Mouse (Mus musculus): ENCODE results near the gene Ppp2r5b. TPM values are rescaled to one million over a fixed set of nuclear protein-coding genes. Genes with fewer than 3 reads are reported as not detected.
A peak's percentile ranks its signal among the peaks of the same experiment; 100 is the strongest.

The Ppp2r5b gene
- polyA plus RNA-seq, 1 experiment = 243 TPM

GRCm38 (mm10) chr19:6206716-6207115, 29.0 kb downstream of the Ppp2r5b start:
- no peak for DNase-seq
- WGBS = 44% methylated on average over 5 of the region's 5 CpGs
- no peaks in the 10 kb centered on the region for H3K27me3 ChIP-seq (ENCODE audit: control insufficient read depth, insufficient read depth, low read length)
- no peak overlapping the region for H3K27ac ChIP-seq (ENCODE audit: insufficient read depth, low read length)
- H3K4me1 ChIP-seq (ENCODE audit: control insufficient read depth, insufficient read depth, low read length) = no peaks in the 10 kb centered on the region
- TF ChIP-seq POLR2A (IDR thresholded peaks at IDR 0.05; ENCODE audit: borderline replicate concordance, insufficient read depth, low read length) (no peak), CTCF (IDR thresholded peaks at IDR 0.05; ENCODE audit: borderline replicate concordance, insufficient read depth, low read depth, low read length) (no peak)
- H3K4me3 ChIP-seq (replicated peaks; ENCODE audit: insufficient read depth, low read depth, low read length) = no peak overlapping the region

DNA sequence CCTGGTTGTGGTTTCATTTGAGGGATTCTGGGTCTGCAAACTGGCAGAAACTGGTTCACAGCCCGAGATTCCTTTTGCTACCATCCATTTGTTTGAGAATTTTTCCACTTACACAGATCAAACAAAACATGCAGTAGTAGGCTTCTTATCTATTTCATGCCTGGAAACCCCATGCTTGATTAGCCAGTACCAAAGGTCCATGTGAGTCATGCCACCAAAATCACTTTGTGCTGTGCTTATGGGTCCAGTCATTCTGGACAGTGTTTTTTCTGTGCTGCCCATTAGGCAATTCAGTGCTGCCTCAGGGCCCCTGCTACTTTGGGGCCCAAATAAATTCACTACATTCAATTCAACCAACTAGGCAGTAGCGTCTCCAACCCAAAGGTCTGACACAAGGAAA, 31.4 kb downstream of the Ppp2r5b start:
- H3K4me3 ChIP-seq (replicated peaks; ENCODE audit: insufficient read depth, low read depth, low read length) = no peak overlapping the region
- no peaks in the 10 kb centered on the region for H3K4me1 ChIP-seq (ENCODE audit: control insufficient read depth, insufficient read depth, low read length)
- TF ChIP-seq POLR2A (IDR thresholded peaks at IDR 0.05; ENCODE audit: borderline replicate concordance, insufficient read depth, low read length) (no peak), CTCF (IDR thresholded peaks at IDR 0.05; ENCODE audit: borderline replicate concordance, insufficient read depth, low read depth, low read length) (no peak)
- no peak overlapping the region for H3K27ac ChIP-seq (ENCODE audit: insufficient read depth, low read length)
- no peak for DNase-seq
- WGBS = 77% methylated on average over 2 of the region's 2 CpGs
- no peaks in the 10 kb centered on the region for H3K27me3 ChIP-seq (ENCODE audit: control insufficient read depth, insufficient read depth, low read length)

- DNase-seq = no peak
- H3K4me1 ChIP-seq (ENCODE audit: control insufficient read depth, insufficient read depth, low read length) = peaks cover 10% of the 10 kb centered on the region; the same call in 1 of the 2 replicates
- TF ChIP-seq POLR2A (IDR thresholded peaks at IDR 0.05; ENCODE audit: borderline replicate concordance, insufficient read depth, low read length) = no peak
- no peak for TF ChIP-seq CTCF (IDR thresholded peaks at IDR 0.05; ENCODE audit: borderline replicate concordance, insufficient read depth, low read depth, low read length)
- no peaks in the 10 kb centered on the region for H3K27me3 ChIP-seq (ENCODE audit: control insufficient read depth, insufficient read depth, low read length)
- H3K27ac ChIP-seq (ENCODE audit: insufficient read depth, low read length) = no peak within 1 kb of the TSS
- WGBS = 89% methylated on average over 23 of the region's 23 CpGs
- H3K4me3 ChIP-seq (replicated peaks; ENCODE audit: insufficient read depth, low read depth, low read length) = no peak within 1 kb of the TSS
Observed at GRCm38 (mm10) chr19:6184131-6184530, 51.5 kb downstream of the Ppp2r5b start, which contains the start of gene Majin. Majin (plus strand) TSS chr19:6184388.

GRCm38 (mm10) chr19:6182534-6182933, 53.1 kb downstream of the Ppp2r5b start:
- peak; percentile 64 to 79 for DNase-seq
- Histone ChIP-seq H3K4me3 (replicated peaks; ENCODE audit: insufficient read depth, low read depth, low read length) (peak overlapping the region; percentile 11), H3K27me3 (ENCODE audit: control insufficient read depth, insufficient read depth, low read length) (no peaks in the 10 kb centered on the region), H3K27ac (ENCODE audit: insufficient read depth, low read length) (peak overlapping the region; percentile 71), H3K4me1 (ENCODE audit: control insufficient read depth, insufficient read depth, low read length) (peaks cover 10% of the 10 kb centered on the region; the same call in 1 of the 2 replicates)
- TF ChIP-seq CTCF (IDR thresholded peaks at IDR 0.05; ENCODE audit: borderline replicate concordance, insufficient read depth, low read depth, low read length) = no peak
- peak; percentile 26; the same call in 1 of the 2 replicates for TF ChIP-seq POLR2A (IDR thresholded peaks at IDR 0.05; ENCODE audit: borderline replicate concordance, insufficient read depth, low read length)
- WGBS = 3% methylated on average over 3 of the region's 3 CpGs

DNA sequence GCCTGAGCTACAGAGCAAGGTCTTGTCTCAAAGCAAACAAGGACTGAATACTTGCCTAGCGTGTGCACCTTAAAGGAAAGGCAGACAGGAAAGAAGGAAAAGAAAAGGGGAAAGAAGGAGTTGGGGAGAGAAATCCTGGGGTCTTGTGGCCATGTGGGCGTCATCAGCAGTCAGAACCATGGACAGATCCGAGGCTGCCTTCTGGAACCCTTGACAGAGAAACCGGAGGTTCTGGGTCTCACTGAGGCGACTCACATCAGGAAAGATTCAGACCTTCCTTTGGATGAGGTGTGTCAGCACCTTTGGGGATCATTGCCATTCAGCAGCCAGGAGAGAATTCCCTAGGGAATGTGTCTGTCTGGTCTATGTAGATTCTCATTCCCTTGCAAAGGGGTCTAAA, 54.0 kb downstream of the Ppp2r5b start:
- TF ChIP-seq CTCF (IDR thresholded peaks at IDR 0.05; ENCODE audit: borderline replicate concordance, insufficient read depth, low read depth, low read length) (no peak), POLR2A (IDR thresholded peaks at IDR 0.05; ENCODE audit: borderline replicate concordance, insufficient read depth, low read length) (no peak)
- Histone ChIP-seq H3K4me1 (ENCODE audit: control insufficient read depth, insufficient read depth, low read length) (peaks cover 10% of the 10 kb centered on the region; the same call in 1 of the 2 replicates), H3K4me3 (replicated peaks; ENCODE audit: insufficient read depth, low read depth, low read length) (no peak overlapping the region), H3K27ac (ENCODE audit: insufficient read depth, low read length) (peak overlapping the region; percentile 55), H3K27me3 (ENCODE audit: control insufficient read depth, insufficient read depth, low read length) (no peaks in the 10 kb centered on the region)
- no peak for DNase-seq
- WGBS = 50% methylated on average over 5 of the region's 5 CpGs

DNA sequence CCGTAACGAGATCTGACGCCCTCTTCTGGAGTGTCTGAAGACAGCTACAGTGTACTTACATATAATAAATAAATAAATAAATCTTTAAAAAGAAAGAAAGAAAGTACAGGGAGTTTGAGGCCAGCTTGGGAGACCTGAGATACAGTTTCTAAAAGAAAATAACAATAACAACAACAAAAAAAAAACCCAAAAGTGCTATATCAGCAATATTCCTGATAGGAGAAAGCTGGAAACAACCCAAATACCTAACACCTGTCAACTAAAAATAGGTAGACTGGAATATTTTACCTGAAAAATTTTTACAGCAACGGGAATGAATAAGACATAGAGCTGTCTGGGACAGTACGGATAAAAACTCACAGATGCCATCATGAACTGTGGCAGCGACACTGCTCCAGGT, 56.9 kb downstream of the Ppp2r5b start:
- WGBS = 87% methylated on average over 6 of the region's 6 CpGs
- no peaks in the 10 kb centered on the region for H3K27me3 ChIP-seq (ENCODE audit: control insufficient read depth, insufficient read depth, low read length)
- no peak overlapping the region for H3K4me3 ChIP-seq (replicated peaks; ENCODE audit: insufficient read depth, low read depth, low read length)
- TF ChIP-seq CTCF (IDR thresholded peaks at IDR 0.05; ENCODE audit: borderline replicate concordance, insufficient read depth, low read depth, low read length) (no peak), POLR2A (IDR thresholded peaks at IDR 0.05; ENCODE audit: borderline replicate concordance, insufficient read depth, low read length) (no peak)
- H3K27ac ChIP-seq (ENCODE audit: insufficient read depth, low read length) = no peak overlapping the region
- H3K4me1 ChIP-seq (ENCODE audit: control insufficient read depth, insufficient read depth, low read length) = peaks cover 10% of the 10 kb centered on the region; the same call in 1 of the 2 replicates
- no peak for DNase-seq

Other genes with a start within 250 kb of the Ppp2r5b start
- not detected in 2 replicates for gene Slc22a20, start 249.7 kb downstream of the Ppp2r5b start, polyA plus RNA-seq (2012; rRNA removed)
- 27.0 and 27.3 TPM in 2 replicates for gene Capn1, start 220.0 kb downstream of the Ppp2r5b start, polyA plus RNA-seq (2012; rRNA removed)
- 34.5 and 34.8 TPM in 2 replicates for gene Syvn1, start 189.3 kb downstream of the Ppp2r5b start, polyA plus RNA-seq (2012; rRNA removed)
- gene Mrpl49, start 178.1 kb downstream of the Ppp2r5b start, polyA plus RNA-seq (2012; rRNA removed) = 48.7 and 51.5 TPM in 2 replicates
- 792 and 828 TPM in 2 replicates for gene Fau, start 178.0 kb downstream of the Ppp2r5b start, polyA plus RNA-seq (2012; rRNA removed)
- 50.8 and 51.5 TPM in 2 replicates for gene Znhit2, start 174.7 kb downstream of the Ppp2r5b start, polyA plus RNA-seq (2012; rRNA removed)
- 50.8 and 51.6 TPM in 2 replicates for gene Tm7sf2, start 167.5 kb downstream of the Ppp2r5b start, polyA plus RNA-seq (2012; rRNA removed)
- 95.6 and 108 TPM in 2 replicates for gene Vps51, start 158.6 kb downstream of the Ppp2r5b start, polyA plus RNA-seq (2012; rRNA removed)
- 0.59 TPM in 1 of 2 replicates, not detected in the other for gene Tmem262, start 155.8 kb downstream of the Ppp2r5b start, polyA plus RNA-seq (2012; rRNA removed)
- gene Gm28374, start 153.6 kb downstream of the Ppp2r5b start, polyA plus RNA-seq (2012; rRNA removed) = 0.78 and 1.3 TPM in 2 replicates
- 79.2 and 84.9 TPM in 2 replicates for gene Zfpl1, start 150.9 kb downstream of the Ppp2r5b start, polyA plus RNA-seq (2012; rRNA removed)
- gene Cdca5, start 150.9 kb downstream of the Ppp2r5b start, polyA plus RNA-seq (2012; rRNA removed) = 0.14 and 0.20 TPM in 2 replicates
- gene AC131692.1, start 141.5 kb downstream of the Ppp2r5b start, polyA plus RNA-seq (2012; rRNA removed) = not detected in 2 replicates
- gene Naaladl1, start 130.1 kb downstream of the Ppp2r5b start, polyA plus RNA-seq (2012; rRNA removed) = 0.05 and 0.24 TPM in 2 replicates
- 33.8 and 35.9 TPM in 2 replicates for gene Sac3d1, start 117.2 kb downstream of the Ppp2r5b start, polyA plus RNA-seq (2012; rRNA removed)
- 66.7 and 67.9 TPM in 2 replicates for gene Snx15, start 107.6 kb downstream of the Ppp2r5b start, polyA plus RNA-seq (2012; rRNA removed)
- gene Batf2, start 94.9 kb downstream of the Ppp2r5b start, polyA plus RNA-seq (2012; rRNA removed) = 0.29 and 0.54 TPM in 2 replicates
- 174 and 188 TPM in 2 replicates for gene Arl2, start 94.3 kb downstream of the Ppp2r5b start, polyA plus RNA-seq (2012; rRNA removed)
- 0.08 TPM in 2 replicates for gene Majin, start 51.5 kb downstream of the Ppp2r5b start, polyA plus RNA-seq (2012; rRNA removed)
- 0.21 TPM in 1 of 2 replicates, not detected in the other for gene Gpha2, start 9.5 kb downstream of the Ppp2r5b start, polyA plus RNA-seq (2012; rRNA removed)
- gene Atg2a, start 5.8 kb upstream of the Ppp2r5b start, polyA plus RNA-seq (2012; rRNA removed) = 40.8 and 41.1 TPM in 2 replicates
- gene Ehd1, start 40.9 kb upstream of the Ppp2r5b start, polyA plus RNA-seq (2012; rRNA removed) = 168 and 220 TPM in 2 replicates
- 33.1 and 36.5 TPM in 2 replicates for gene Cdc42bpg, start 70.6 kb upstream of the Ppp2r5b start, polyA plus RNA-seq (2012; rRNA removed)
- 84.1 and 85.5 TPM in 2 replicates for gene Men1, start 99.1 kb upstream of the Ppp2r5b start, polyA plus RNA-seq (2012; rRNA removed)
- 317 and 326 TPM in 2 replicates for gene Map4k2, start 105.3 kb upstream of the Ppp2r5b start, polyA plus RNA-seq (2012; rRNA removed)
- gene Sf1, start 127.8 kb upstream of the Ppp2r5b start, polyA plus RNA-seq (2012; rRNA removed) = 175 and 196 TPM in 2 replicates
- gene Pygm, start 148.5 kb upstream of the Ppp2r5b start, polyA plus RNA-seq (2012; rRNA removed) = 90.1 and 101 TPM in 2 replicates
- 78.5 and 90.1 TPM in 2 replicates for gene Rasgrp2, start 163.5 kb upstream of the Ppp2r5b start, polyA plus RNA-seq (2012; rRNA removed)
- 420 and 504 TPM in 2 replicates for gene Nrxn2, start 182.9 kb upstream of the Ppp2r5b start, polyA plus RNA-seq (2012; rRNA removed)